Mouse (Mus musculus) CH12.LX (cell line): Measurements from ENCODE around the gene Igfbp5. TPM values are rescaled to one million over a fixed set of nuclear protein-coding genes. Genes with fewer than 3 reads are reported as not detected.

Experiments used
- DNase-seq: peaks from one replicate; pipeline ENCODE4 v3.0.0-alpha.2; 2013; ENCODE audit errors: extremely low read depth
- H3K27ac ChIP-seq: 2 replicates; pipeline ENCODE4 v1.5.1; 2012; ENCODE audit warnings: low read depth, mild to moderate bottlenecking, control low read depth, moderate library complexity; ENCODE audit not compliant: insufficient read depth
- H3K27me3 ChIP-seq: replicated peaks from 2 replicates; pipeline ENCODE3; 2012; ENCODE audit warnings: inconsistent platforms
- H3K36me3 ChIP-seq, 2 experiments: replicated peaks in 1 of 2; 2 replicates each; pipeline versions ENCODE3 to v1.6.1; 2012; ENCODE audit warnings: inconsistent platforms in 1 of 2, low read length in 1 of 2, mild to moderate bottlenecking in 1 of 2, mixed read lengths in 1 of 2, moderate library complexity in 1 of 2; ENCODE audit not compliant: control insufficient read depth in 1 of 2, insufficient read depth in 1 of 2
- H3K4me1 ChIP-seq, 2 experiments: 2 replicates each; pipeline ENCODE4 v1.6.1; 2012; ENCODE audit warnings: inconsistent platforms in 1 of 2, moderate library complexity in 1 of 2; ENCODE audit not compliant: insufficient read depth in 2 of 2, control insufficient read depth in 1 of 2
- H3K4me2 ChIP-seq: 2 replicates; pipeline ENCODE4 v1.6.1; 2012; ENCODE audit warnings: low read depth, mild to moderate bottlenecking, control low read depth; ENCODE audit not compliant: poor library complexity, insufficient read depth, severe bottlenecking
- H3K4me3 ChIP-seq, 3 experiments: fragments of 150-350 bp in 1 of 3; sonication (generic) in 1 of 3; replicated peaks in 1 of 3; 2 replicates each; pipeline versions ENCODE3 to v1.5.1; 2011 to 2012; ENCODE audit warnings: low read depth in 2 of 3, low read length in 2 of 3, mild to moderate bottlenecking in 2 of 3, moderate library complexity in 2 of 3, control low read depth in 1 of 3, improper control_type of control experiment in 1 of 3, inconsistent platforms in 1 of 3, mixed read lengths in 1 of 3; ENCODE audit not compliant: poor library complexity in 1 of 3
- H3K79me2 ChIP-seq: replicated peaks from 2 replicates; pipeline ENCODE4 v1.6.1; 2012; ENCODE audit warnings: mild to moderate bottlenecking, moderate library complexity; ENCODE audit not compliant: control insufficient read depth, poor library complexity, insufficient read depth, severe bottlenecking; ENCODE audit errors: extremely low read depth
- H3K9ac ChIP-seq: 2 replicates; pipeline ENCODE4 v1.6.1; 2012; ENCODE audit warnings: low read depth, mild to moderate bottlenecking, control low read depth, moderate library complexity; ENCODE audit not compliant: insufficient read depth
- H3K9me3 ChIP-seq: replicated peaks from 2 replicates; pipeline ENCODE3; 2012; ENCODE audit warnings: low read length, inconsistent platforms, mixed read lengths
- CHD1 ChIP-seq: IDR thresholded peaks from 2 replicates; pipeline ENCODE4 v1.6.1; 2012; ENCODE audit warnings: low read depth, low read length, improper control_type of control experiment, inconsistent platforms
- CHD2 ChIP-seq: IDR thresholded peaks from 2 replicates; pipeline ENCODE4 v1.6.1; 2011; ENCODE audit warnings: low read length, improper control_type of control experiment
- CTCF ChIP-seq, 2 experiments: IDR thresholded peaks in 1 of 2; conservative IDR thresholded peaks in 1 of 2; 2 replicates each; pipeline ENCODE4 v1.5.1; 2011 to 2012; ENCODE audit warnings: low read depth in 2 of 2, low read length in 2 of 2, improper control_type of control experiment in 1 of 2, inconsistent platforms in 1 of 2, mild to moderate bottlenecking in 1 of 2, moderate library complexity in 1 of 2
- E2F4 ChIP-seq: IDR thresholded peaks from 2 replicates; pipeline ENCODE4 v1.6.1; 2011; ENCODE audit warnings: low read depth, low read length, improper control_type of control experiment; ENCODE audit not compliant: insufficient replicate concordance
- EP300 ChIP-seq: IDR thresholded peaks from 2 replicates; pipeline ENCODE4 v1.6.1; 2011; ENCODE audit warnings: low read length, improper control_type of control experiment
- ETS1 ChIP-seq: conservative IDR thresholded peaks from 2 replicates; pipeline ENCODE4 v1.6.1; 2012; ENCODE audit warnings: low read depth, mild to moderate bottlenecking, inconsistent platforms, low read length, improper control_type of control experiment, moderate library complexity
- GABPA ChIP-seq: IDR thresholded peaks from 2 replicates; pipeline ENCODE4 v1.6.1; 2012; ENCODE audit warnings: low read depth, low read length, improper control_type of control experiment, inconsistent platforms; ENCODE audit not compliant: insufficient replicate concordance
- HCFC1 ChIP-seq: IDR thresholded peaks from 2 replicates; pipeline ENCODE4 v1.6.1; 2012; ENCODE audit warnings: low read depth, mild to moderate bottlenecking, inconsistent platforms, low read length, improper control_type of control experiment
- JUN ChIP-seq: IDR thresholded peaks from 2 replicates; pipeline ENCODE4 v1.6.1; 2011; ENCODE audit warnings: low read depth, mild to moderate bottlenecking, low read length, improper control_type of control experiment, moderate library complexity; ENCODE audit not compliant: insufficient read depth
- JUND ChIP-seq: conservative IDR thresholded peaks from 2 replicates; pipeline ENCODE4 v1.6.1; 2011; ENCODE audit warnings: low read depth, low read length, improper control_type of control experiment
- MAFK ChIP-seq: IDR thresholded peaks from 2 replicates; pipeline ENCODE4 v1.6.1; 2011; ENCODE audit warnings: low read length, improper control_type of control experiment; ENCODE audit not compliant: insufficient replicate concordance
- MAZ ChIP-seq: IDR thresholded peaks from 2 replicates; pipeline ENCODE4 v1.6.1; 2012; ENCODE audit warnings: low read depth, mild to moderate bottlenecking, inconsistent platforms, low read length, improper control_type of control experiment, moderate library complexity
- MEF2A ChIP-seq: IDR thresholded peaks from 2 replicates; pipeline ENCODE4 v1.6.1; 2014; ENCODE audit warnings: low read depth, mild to moderate bottlenecking, inconsistent platforms, low read length, improper control_type of control experiment, borderline replicate concordance
- MXI1 ChIP-seq: IDR thresholded peaks from 2 replicates; pipeline ENCODE4 v1.6.1; 2011; ENCODE audit warnings: mild to moderate bottlenecking, low read depth, low read length, improper control_type of control experiment
- MYC ChIP-seq: IDR thresholded peaks from 2 replicates; pipeline ENCODE4 v1.6.1; 2011; ENCODE audit warnings: low read depth, mild to moderate bottlenecking, improper control_type of control experiment, low read length
- NELFE ChIP-seq: IDR thresholded peaks from 2 replicates; pipeline ENCODE4 v1.6.1; 2011; ENCODE audit warnings: low read depth, low read length, improper control_type of control experiment
- NRF1 ChIP-seq: IDR thresholded peaks from 2 replicates; pipeline ENCODE4 v1.6.1; 2014; ENCODE audit warnings: low read depth, mild to moderate bottlenecking, inconsistent platforms, low read length, improper control_type of control experiment, moderate library complexity
- PAX5 ChIP-seq: IDR thresholded peaks from 2 replicates; pipeline ENCODE4 v1.6.1; 2012; ENCODE audit warnings: low read length, inconsistent platforms, mixed read lengths
- POLR2AphosphoS2 ChIP-seq: IDR thresholded peaks from 2 replicates; pipeline ENCODE4 v1.6.1; 2011; ENCODE audit warnings: low read depth, low read length, improper control_type of control experiment
- RAD21 ChIP-seq: IDR thresholded peaks from 2 replicates; pipeline ENCODE4 v1.6.1; 2011; ENCODE audit warnings: low read depth, mild to moderate bottlenecking, low read length, improper control_type of control experiment, moderate library complexity
- RCOR1 ChIP-seq: conservative IDR thresholded peaks from 2 replicates; pipeline ENCODE4 v1.6.1; 2012; ENCODE audit warnings: low read depth, mild to moderate bottlenecking, inconsistent platforms, low read length, improper control_type of control experiment
- SIN3A ChIP-seq: IDR thresholded peaks from 2 replicates; pipeline ENCODE4 v1.6.1; 2012; ENCODE audit warnings: low read length, improper control_type of control experiment, inconsistent platforms
- SMC3 ChIP-seq: IDR thresholded peaks from 2 replicates; pipeline ENCODE4 v1.6.1; 2011; ENCODE audit warnings: low read depth, low read length, improper control_type of control experiment
- TBP ChIP-seq: conservative IDR thresholded peaks from 2 replicates; pipeline ENCODE4 v1.6.1; 2011; ENCODE audit warnings: low read depth, low read length, improper control_type of control experiment
- TCF12 ChIP-seq: IDR thresholded peaks from 2 replicates; pipeline ENCODE4 v1.6.1; 2014; ENCODE audit warnings: low read depth, mild to moderate bottlenecking, inconsistent platforms, low read length, improper control_type of control experiment
- UBTF ChIP-seq: IDR thresholded peaks from 2 replicates; pipeline ENCODE4 v1.6.1; 2012; ENCODE audit warnings: low read depth, mild to moderate bottlenecking, inconsistent platforms, low read length, improper control_type of control experiment, moderate library complexity
- USF1 ChIP-seq: IDR thresholded peaks from 2 replicates; pipeline ENCODE4 v1.6.1; 2014; ENCODE audit warnings: low read depth, mild to moderate bottlenecking, inconsistent platforms, low read length, improper control_type of control experiment
- USF2 ChIP-seq: conservative IDR thresholded peaks from 2 replicates; pipeline ENCODE4 v1.6.1; 2011; ENCODE audit warnings: low read depth, low read length, improper control_type of control experiment
- ZC3H11A ChIP-seq: IDR thresholded peaks from 2 replicates; pipeline ENCODE4 v1.6.1; 2012; ENCODE audit warnings: low read depth, mild to moderate bottlenecking, inconsistent platforms, low read length, improper control_type of control experiment
- ZKSCAN1 ChIP-seq: IDR thresholded peaks from 2 replicates; pipeline ENCODE4 v1.6.1; 2012; ENCODE audit warnings: low read depth, inconsistent platforms, low read length, improper control_type of control experiment, borderline replicate concordance
- ZMIZ1 ChIP-seq: IDR thresholded peaks from 2 replicates; pipeline ENCODE4 v1.6.1; 2012; ENCODE audit warnings: low read depth, mild to moderate bottlenecking, inconsistent platforms, low read length, improper control_type of control experiment
- ZNF384 ChIP-seq: IDR thresholded peaks from 2 replicates; pipeline ENCODE4 v1.6.1; 2012; ENCODE audit warnings: low read depth, low read length, improper control_type of control experiment, inconsistent platforms
- dilution Hi-C: fragments of 300-500 bp; cut with MboI; formaldehyde crosslinking; loops from 2 replicates; pipeline ENCODE4 v1.14.3; 2020; ENCODE audit warnings: low sequenced_read_pairs; ENCODE audit not compliant: extremely low pct_unique_long_range_greater_than_20kb, extremely low pct_ligation_motif_present
- in situ Hi-C: fragments of 300-500 bp; cut with MboI; formaldehyde crosslinking; loops from 3 replicates; pipeline ENCODE4 v1.14.3; 2019; ENCODE audit warnings: low sequenced_read_pairs, low pct_ligation_motif_present, low pct_unique_long_range_greater_than_20kb, mixed read lengths
- polyA plus RNA-seq: library from polyadenylated mRNA; unstranded; fragments of >175 nt; gene quantifications from 2 replicates; pipeline ENCODE4 v1.2.1, GENCODE M21; 2012; ENCODE audit warnings: low read depth; ENCODE audit not compliant: insufficient read length
- total RNA-seq, 2 experiments: library from RNA; depleted of rRNA; stranded (reverse); fragments of 300-350 nt in 1 of 2; fragments of >200 nt in 1 of 2; gene quantifications; 2 replicates each; pipeline ENCODE4 v1.2.3; 2012 to 2014

Igfbp5 gene
- total and polyA plus RNA-seq, 3 experiments: 0.08 to 0.09 TPM; not detected in 1

DNA sequence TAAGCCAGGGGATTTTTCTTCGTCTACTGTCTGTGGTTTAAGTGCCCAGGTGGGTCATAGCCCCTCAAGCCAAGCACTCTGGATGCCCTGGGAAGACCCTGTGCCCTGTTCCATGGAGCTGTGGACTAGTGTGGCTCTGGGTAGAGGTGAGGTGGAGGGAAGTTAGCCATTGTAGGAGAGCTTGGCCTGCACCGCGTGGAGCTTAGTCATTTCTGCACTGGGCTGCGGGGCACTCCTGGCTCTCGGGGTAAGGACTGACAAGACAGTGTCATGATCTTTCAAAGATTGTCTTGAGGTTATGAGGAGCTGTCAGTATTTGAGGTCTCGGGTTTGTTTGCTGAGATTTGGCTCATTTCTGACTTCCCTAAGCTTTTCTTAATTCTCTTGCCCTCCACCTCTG, 30.0 kb downstream of the Igfbp5 start (continued):
- no peak for TF ChIP-seq HCFC1
- no peak for TF ChIP-seq MAFK
- TF ChIP-seq EP300: peak; percentile 75
- no peak for TF ChIP-seq ZC3H11A
- TF ChIP-seq ZNF384: no peak
- TF ChIP-seq ZMIZ1: no peak
- TF ChIP-seq RCOR1: 0 out of 2 replicates have a peak, but pooled peaks have one; percentile 46
- no peak for TF ChIP-seq NRF1
- peak; percentile 66; the same call in 1 of the 2 replicates for TF ChIP-seq MEF2A
- TF ChIP-seq JUND: peak; percentile 90

DNA sequence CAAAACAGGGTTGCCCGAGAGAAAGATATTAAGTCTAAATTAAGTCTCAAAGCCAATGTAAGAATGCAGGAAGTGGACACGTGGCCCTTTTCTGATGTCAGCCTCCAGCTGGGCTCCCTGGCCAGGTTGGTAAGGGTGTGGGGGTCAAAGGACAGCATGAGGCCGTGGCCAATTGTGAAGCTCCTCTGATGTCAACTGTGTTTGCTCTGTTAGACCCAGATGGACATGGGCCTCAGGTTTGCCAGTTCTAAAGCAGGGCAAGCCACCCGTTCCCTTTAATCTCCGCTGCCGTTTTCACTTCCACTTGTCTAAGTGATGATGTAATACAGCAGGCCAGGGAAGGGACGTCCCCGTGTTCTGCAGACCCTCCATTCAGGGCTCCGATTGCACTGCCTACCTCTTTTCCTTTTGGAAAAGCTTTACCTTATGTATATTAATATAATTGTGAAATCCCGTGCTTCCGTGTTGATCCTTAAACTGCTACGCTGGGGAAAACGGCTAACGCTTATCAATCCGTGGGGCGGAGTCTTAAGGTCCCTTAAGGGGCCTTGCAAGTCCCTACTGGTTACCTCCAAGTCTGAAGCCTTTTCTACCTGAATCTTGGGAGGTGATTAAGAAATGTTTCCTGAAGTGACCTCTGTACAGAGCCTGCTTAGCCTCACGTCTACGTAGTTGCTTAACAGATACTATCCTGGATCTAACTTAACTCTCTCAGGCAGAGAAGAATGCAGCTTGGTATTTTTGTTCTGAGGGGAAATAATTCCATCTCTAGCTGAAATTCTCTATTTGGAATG, 31.8 kb downstream of the Igfbp5 start:
- peak overlapping the region; percentile 26; the same call in 1 of the 2 replicates for H3K9ac ChIP-seq
- dilution Hi-C loops: no loop called here
- H3K4me2 ChIP-seq: peak overlapping the region; percentile 23
- peak; percentile 92 for TF ChIP-seq EP300
- no peak for TF ChIP-seq CHD1
- no peak for TF ChIP-seq ZMIZ1
- TF ChIP-seq RAD21: no peak
- peak; percentile 80; the same call in 1 of the 2 replicates for TF ChIP-seq MEF2A
- no peak for TF ChIP-seq GABPA
- TF ChIP-seq NRF1: no peak
- TF ChIP-seq SIN3A: peak; percentile 75
- no peak for TF ChIP-seq ZC3H11A
- TF ChIP-seq TBP: 0 out of 2 replicates have a peak, but pooled peaks have one; percentile 23
- no peak for TF ChIP-seq ZKSCAN1
- 0 out of 2 replicates have a peak, but pooled peaks have one; percentile 11 for TF ChIP-seq MAZ
- no peak; the same call in 1 of the 2 replicates for TF ChIP-seq TCF12
- peak; percentile 76 for TF ChIP-seq MXI1
- TF ChIP-seq SMC3: peak; percentile 1; the same call in 1 of the 2 replicates
- peak; percentile 35 for TF ChIP-seq HCFC1
- no peak for TF ChIP-seq PAX5
- TF ChIP-seq E2F4: no peak
- TF ChIP-seq NELFE: no peak
- TF ChIP-seq MYC: peak; percentile 67; the same call in 1 of the 2 replicates
- TF ChIP-seq RCOR1: peak; percentile 72; the same call in 1 of the 2 replicates
- TF ChIP-seq USF2: 0 out of 2 replicates have a peak, but pooled peaks have one; percentile 17
- peak; percentile 80 for TF ChIP-seq JUN
- TF ChIP-seq USF1: peak; percentile 41
- no peak for TF ChIP-seq ZNF384
- TF ChIP-seq ETS1: peak; percentile 87
- no peak; the same call in 1 of the 2 replicates for TF ChIP-seq CHD2
- peak; percentile 83 for TF ChIP-seq JUND
- TF ChIP-seq CTCF (conservative IDR thresholded peaks at IDR 0.05 in 1 of 2, IDR thresholded peaks at IDR 0.05 in 1 of 2; ENCODE audit: low read depth in 2 of 2, low read length in 2 of 2): no peak
- no peak for TF ChIP-seq POLR2AphosphoS2
- TF ChIP-seq UBTF: no peak

More for the DNA sequence above, 31.8 kb downstream of the Igfbp5 start:
- no peaks in the 10 kb centered on the region for H3K27me3 ChIP-seq
- peaks cover 23 to 75% of the 10 kb centered on the region in 2 experiments for H3K4me1 ChIP-seq
- H3K27ac ChIP-seq: peak overlapping the region; percentile 81
- peaks cover 10% of the 10 kb centered on the region; the same call in 1 of the 2 replicates for H3K79me2 ChIP-seq
- H3K36me3 ChIP-seq: peaks cover 21 to 52% of the 10 kb centered on the region in 2 experiments
- in situ Hi-C loops: loop anchor here (10.0 to 25.0 kb wide), 2 partner anchors 406 to 538 kb away; partner anchors contain the start of gene Xrcc5
- DNase-seq: peak; percentile 70
- no peak overlapping the region for H3K4me3 ChIP-seq
- H3K9me3 ChIP-seq: no peaks in the 10 kb centered on the region
